Mouse (Mus musculus): ENCODE results near the gene Tex21. TPM values are rescaled to one million over a fixed set of nuclear protein-coding genes. Genes with fewer than 3 reads are reported as not detected.
"Not testable (repeated sequence)": the region's sequence is repeated elsewhere in the genome, so short reads cannot be mapped to it uniquely, and the experiment has no call there.

Tex21 gene
- total RNA-seq, 2 experiments from 2014 or later: not detected

DNA sequence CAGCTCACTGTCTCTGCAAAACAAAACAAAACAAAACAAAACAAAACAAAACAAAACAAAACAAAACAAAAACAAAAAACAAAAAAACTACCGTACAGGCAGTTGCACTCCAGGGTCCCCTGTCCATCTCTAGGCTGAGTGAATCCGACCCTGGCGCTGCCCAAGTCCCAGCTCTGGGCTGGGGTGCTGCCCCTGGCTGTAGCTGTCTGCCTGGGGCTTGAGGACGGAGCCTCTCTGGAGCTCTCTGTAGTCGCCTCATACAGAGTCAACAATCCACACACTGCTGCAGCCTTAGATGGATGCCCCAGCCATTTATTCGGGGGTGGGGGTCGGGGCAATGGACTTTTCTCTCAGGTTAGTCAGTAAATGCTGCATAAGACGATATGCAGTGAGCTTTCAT lies 49.5 kb downstream of the Tex21 start:
- no peak for ATAC-seq (ENCODE audit: poor library complexity, severe bottlenecking)

DNA sequence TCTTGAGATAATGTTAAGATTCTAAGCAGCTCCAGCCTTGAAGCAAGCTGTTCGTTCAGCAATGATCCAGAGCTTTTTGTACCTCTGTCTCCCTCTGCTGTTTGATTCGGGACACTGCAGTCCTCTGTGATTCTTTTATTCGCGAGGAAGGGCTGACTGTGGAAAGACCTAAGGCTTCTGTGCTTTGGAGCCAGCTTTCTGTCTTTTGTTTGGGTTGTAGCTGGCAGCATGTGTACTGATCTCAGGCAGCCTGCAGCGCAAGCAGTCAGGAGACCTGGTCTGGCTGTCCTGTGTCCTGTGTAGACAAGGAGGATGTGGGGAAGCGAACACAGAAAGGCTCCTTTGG lies 49.9 kb downstream of the Tex21 start:
- peak; percentile 84 for ATAC-seq (ENCODE audit: poor library complexity, severe bottlenecking)

DNA sequence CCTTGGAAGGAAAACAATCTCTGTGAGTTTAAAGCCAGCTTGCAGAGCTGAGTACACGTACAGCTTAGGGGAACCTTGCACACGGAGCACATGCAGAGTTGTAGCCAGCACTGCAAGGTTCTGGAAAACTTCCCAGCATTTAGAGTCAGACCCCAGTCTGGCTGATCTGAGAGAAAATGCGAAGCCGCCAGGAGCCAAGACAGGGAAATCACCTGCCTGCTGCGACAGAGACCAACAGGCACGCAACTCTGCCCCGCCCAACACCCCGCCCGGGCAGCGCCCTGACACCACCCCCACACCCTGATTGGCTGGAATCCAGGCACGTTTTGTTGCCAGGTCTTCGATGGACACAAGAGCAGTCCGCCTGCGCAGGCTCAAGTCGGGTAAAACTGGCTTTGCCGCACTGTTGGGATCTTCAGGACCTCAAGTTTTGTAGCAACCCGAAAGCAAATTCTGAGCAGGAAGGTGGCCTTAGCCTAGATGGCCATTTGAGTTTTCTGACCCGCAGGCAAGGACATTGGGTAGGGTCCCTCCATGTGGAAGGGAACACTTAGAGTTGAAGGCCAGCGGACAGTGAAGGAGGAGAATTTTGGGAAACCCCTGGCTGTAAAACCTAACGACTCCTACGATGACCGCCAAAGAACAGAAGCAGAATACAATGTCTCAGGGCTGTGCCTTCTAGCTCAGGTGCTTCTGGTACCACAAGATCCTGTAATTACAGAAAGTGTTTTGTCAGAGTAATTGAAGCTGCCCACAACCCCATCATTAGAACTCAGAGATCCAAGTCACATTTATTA lies 50.4 kb downstream of the Tex21 start:
- peak; percentile 92 for ATAC-seq (ENCODE audit: poor library complexity, severe bottlenecking)

DNA sequence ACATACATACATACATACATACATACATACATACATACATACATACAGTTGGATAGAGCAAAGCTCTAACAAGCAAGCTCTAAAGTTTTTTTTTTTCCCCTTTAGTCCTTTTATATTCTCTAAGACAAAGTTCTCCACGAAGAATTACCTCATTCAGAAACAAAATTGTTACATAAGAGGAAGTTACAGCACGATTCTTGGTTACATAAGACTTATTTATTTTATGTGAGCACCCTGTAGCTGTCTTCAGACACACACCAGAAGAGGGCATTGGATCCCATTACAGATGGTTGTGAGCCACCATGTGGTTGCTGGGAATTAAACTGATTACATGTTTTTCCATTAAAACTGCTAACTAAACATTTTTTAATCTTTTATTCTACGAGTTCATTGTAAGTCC lies 52.0 kb downstream of the Tex21 start:
- ATAC-seq (ENCODE audit: poor library complexity, severe bottlenecking): peak; percentile 21; the same call in 1 of the 2 replicates

DNA sequence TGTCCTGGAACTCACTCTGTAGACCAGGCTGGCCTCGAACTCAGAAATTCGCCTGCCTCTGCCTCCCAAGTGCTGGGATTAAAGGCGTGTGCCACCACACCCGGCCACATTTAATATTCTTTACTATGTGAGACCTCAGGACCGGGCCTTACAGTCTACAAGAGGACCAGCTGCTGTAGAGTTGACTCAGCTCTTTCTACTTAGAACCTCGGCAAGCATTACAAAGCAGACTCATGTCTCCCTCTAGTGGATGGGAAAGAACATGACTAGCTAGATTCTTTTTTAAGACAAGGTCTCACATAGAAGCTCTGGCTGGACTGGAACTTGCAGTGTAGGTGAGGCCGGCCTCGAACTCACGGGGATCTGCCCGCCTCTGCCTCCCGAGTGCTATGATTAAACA lies 55.6 kb downstream of the Tex21 start:
- ATAC-seq (ENCODE audit: poor library complexity, severe bottlenecking): peak; percentile 91

DNA sequence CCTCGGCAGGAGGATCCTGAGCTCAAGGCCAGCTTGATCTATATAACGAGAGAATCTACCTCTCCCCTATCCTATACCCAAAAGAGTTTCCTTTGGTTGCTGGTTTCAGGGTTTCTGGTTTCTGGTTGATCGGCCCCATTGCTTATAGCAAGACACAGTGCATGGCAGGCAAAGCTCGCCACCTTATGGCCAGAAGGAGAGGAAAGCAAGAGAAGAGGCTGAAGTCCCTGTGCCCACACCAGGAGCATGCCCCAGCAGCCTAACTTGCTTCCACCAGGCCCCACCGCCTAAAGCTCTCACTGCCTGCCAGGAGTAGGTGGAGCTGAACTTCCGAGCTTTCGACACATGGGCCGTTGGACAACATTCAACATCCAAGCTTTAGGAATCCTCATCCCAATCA lies 58.7 kb downstream of the Tex21 start:
- no peak for ATAC-seq (ENCODE audit: poor library complexity, severe bottlenecking)

DNA sequence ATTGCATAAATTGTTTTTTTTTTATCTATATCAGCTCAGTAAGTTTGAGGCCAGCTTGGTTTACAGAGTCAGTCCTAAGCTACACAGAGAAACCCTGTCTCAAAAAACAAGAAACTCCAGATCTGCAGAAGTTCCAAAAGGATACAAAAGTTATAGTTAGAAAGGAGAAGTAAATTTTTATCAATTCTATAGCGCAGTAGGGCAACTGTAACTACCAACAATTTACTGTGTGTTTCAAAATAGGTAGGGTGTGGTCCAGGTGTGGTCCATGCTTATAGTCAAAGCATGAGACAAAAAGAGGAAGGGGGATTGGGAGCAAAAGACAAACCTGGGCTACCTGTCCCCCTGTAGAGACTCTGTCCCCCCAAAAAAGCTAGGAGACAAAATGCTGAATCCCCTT lies 60.1 kb downstream of the Tex21 start:
- ATAC-seq (ENCODE audit: poor library complexity, severe bottlenecking): no peak

DNA sequence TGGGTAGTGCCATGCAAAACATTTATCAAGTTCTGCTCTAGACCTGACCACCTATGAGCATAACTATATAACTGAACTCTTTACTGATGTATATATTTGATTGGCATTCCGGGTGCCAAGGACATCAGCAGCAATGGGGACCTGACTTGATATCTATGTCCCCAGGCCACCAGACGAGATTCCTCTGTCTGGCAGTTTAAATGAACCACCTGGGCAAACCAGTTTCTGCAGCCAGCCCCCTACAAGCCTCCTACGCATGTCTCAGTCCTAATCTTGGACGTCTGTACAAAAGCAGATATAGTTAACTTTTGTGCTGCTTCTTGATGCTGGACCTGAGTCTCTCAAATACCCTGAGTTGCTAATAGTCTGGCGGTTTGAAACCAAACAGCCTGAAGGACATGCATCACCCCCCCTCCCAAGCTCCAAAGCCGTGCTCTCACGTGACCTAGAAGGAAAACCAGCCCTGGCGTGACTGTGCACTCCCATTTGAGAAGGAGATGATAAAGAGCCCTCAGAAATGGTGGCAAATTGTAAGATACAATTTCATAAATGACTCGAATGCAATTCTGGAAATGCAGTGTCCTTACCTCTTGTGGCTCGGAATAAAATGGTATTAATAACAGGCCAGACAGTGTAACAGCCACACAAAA lies 61.3 kb downstream of the Tex21 start:
- ATAC-seq (ENCODE audit: poor library complexity, severe bottlenecking): no peak

DNA sequence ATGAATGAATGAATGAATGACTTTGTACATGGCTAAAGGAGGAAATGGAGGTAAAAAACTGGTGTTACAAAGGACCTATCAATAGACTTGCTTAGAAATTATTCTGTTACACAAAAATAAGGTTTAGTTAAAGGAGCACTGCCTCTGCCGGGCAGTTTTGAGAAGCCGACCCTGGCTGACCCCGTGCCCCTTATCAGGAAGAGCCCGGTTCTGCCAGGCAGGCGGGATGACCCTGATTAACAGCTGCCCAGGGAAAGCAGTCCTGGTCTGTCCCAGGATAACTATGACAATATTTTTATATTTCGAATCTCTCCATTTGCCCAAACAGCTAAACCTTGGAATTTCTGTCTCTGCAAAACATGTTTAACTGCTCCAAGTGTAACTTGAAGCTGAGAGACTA lies 62.3 kb downstream of the Tex21 start:
- no peak for ATAC-seq (ENCODE audit: poor library complexity, severe bottlenecking)

DNA sequence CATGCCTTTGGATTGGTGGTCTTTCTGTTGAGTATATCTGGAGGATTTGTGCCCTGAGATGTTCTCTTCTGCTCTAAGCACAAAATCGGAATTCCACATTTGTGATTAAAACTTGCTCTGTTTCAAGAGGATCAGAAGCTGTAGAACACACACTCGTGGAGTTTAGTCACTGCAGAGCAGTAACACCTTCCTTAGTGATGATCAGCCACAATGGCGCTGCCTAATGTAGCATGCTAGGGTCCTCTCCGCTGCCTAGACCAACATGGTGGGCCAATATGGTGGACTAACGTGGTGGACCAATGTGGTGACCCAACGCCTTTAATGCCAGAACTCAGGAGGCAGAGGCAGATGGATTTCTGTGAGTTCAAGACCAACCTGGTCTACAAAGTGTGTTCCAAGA lies 63.7 kb downstream of the Tex21 start:
- no peak for ATAC-seq (ENCODE audit: poor library complexity, severe bottlenecking)

DNA sequence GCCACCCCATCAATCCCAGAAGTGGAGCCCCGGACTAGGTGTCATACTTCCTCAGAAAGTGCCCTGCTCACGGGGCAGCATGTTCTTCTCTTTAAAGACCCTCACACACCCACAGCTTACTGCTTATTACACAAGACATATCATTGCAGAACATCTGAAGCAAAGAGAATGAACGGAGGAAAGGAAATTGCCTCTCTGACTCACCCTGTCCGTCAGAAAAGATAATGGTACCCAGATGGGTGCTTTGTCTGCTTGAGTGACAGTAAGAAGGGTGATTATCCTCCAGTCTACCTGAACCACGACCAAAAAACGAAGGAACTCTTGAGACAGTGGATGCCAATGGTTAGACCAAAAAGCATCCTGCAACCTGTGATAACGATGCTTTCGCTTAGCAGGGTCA lies 65.1 kb downstream of the Tex21 start:
- no peak for ATAC-seq (ENCODE audit: poor library complexity, severe bottlenecking)

DNA sequence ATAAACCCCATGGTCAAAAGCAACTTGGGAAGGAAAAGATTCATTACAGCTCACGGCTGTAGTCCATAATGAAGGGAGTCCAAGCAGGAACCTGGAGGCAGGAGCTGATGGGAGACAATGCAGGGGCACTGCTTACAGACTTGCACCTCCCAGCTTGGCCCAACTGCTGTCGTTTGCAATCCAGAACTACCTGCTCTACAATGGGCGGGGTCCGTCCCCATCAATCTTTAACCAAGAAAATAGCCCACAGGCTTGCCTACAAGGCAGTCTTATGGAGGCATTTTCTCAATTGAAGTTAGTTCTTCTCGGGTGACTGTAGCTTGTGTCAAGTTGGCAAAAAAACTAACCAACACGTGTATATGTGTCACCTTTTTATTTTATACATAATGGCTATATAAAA lies 66.1 kb downstream of the Tex21 start:
- no peak for ATAC-seq (ENCODE audit: poor library complexity, severe bottlenecking)

DNA sequence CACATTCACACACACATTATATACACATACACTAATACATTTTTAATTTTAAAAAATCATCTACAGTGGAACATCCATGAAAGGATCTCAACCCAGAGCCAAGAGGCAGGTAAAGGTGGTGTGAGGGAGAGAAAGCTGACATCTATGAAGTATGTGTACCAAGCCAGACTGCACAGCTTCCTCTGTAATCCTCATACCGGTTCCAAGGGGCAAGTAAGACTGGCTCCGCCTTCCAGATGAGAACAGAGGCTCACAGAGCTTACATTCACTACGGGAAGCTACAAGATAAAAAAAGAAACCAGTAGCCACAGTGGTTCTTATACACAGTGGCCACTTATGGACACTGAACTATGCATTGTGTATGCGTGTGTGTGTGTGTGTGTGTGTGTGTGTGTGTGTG lies 67.0 kb downstream of the Tex21 start:
- no peak for ATAC-seq (ENCODE audit: poor library complexity, severe bottlenecking)

DNA sequence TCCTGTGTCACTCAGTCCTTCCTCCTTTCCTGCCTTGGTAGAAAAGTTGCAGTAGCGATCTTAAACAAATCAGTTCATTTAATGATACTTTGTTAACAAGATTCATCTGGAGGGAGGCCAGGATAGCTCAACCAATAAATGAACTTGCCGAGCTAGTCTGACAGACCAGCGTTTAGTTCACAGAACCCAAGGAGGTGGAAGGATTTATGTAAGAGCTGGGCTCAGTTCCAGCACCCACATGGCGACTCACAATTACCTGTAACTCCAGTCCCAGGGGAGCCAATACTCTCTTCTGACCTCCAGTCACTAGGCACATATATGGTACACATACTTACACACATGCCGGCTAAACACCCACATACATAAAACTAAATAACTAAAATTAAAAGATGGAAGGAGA lies 67.5 kb downstream of the Tex21 start:
- no peak for ATAC-seq (ENCODE audit: poor library complexity, severe bottlenecking)

DNA sequence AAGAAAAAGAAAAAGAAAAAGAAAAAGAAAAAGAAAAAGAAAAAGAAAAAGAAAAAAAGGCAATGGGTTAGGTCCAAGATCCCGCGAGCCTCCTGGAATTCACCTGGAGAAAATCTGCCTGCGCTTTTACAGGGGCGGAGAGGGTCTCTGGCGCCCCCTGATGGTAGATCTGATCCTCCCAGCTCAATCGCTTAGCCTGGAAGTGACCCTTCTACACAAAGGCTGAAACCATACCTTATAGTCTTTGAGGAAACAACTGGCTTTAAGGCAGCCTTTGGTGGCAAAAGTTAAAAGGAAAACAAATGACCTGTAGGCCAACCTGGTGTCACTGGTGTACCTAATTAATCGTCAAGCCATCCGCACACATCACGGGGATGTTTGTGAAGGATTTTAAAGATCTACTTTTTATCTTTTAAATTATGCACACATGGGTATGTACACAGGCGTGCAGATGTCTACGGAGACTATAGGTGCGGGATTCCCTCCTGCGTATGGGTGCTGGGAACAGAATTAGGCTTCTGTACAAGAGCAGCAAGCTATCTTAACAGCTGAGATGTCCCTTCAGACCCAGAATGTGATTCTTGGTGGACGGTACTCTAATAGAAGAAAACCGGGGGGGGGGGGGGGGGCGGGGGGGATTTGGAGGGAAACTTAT lies 68.6 kb downstream of the Tex21 start:
- ATAC-seq (ENCODE audit: poor library complexity, severe bottlenecking): peak; percentile 82

DNA sequence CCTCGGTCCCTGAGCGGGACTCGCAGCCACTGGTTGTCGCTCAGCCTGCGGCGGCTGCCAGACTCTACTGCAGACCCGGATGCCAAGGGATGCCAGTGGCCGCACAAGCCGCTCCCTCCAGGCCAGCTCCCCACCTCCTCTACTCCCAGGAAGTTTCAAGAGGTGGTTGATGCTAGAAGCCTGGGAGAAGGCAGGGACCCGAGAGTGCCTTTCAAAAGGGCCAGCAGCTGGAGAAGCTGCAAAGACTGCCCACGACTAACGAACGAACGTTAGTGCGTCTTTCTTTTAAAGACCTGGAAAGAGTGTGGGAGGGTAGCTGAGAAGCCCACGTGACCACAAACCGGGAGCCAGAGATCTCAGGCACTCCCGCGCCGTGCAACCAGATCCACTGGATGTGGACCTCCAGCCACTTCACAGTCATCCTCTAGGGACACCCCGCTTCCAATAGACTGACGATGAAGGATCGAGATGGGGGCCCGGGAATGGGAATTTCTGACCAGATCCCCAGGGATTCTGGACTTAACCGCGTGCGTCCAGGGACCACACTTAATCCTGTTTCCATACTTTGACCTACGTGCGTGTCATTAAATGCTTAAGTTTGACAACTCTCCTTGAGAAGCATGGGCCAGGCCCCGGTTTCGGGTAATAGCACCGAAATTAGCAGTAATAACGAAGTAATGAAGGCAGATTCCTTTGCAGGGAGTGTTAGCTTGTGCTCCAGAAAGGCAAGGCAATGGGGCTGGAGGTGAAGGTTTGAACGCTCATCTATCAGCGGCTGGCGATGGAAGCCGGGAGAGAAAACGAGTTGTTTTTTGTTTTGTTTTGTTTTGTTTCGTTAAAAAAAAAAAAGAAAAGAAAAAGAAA lies 69.3 kb downstream of the Tex21 start, which contains the start of gene Esr2:
Esr2 (minus strand) TSS at position 260 of the 864 bp plus-strand sequence.
- ATAC-seq (ENCODE audit: poor library complexity, severe bottlenecking): peak; percentile 52

DNA sequence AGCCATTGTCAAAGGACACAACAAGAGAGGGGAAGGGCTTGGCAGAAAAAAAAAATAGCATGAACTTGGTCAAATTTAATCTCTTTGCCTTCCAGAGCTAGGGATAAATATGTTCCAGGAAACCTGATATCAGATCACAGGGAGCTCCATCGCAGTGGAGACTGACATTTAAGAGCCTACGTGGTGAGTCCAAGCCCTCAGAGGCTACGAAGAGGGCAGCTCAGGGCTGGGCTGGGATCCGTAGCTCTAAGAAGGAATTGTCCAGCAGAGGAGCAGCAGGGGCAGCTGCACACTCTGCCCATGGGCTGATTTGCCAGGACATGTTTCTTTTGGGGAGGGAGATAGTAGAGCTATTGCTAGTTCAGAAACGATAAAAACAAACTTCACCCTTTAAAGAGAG lies 80.9 kb downstream of the Tex21 start:
- ATAC-seq (ENCODE audit: poor library complexity, severe bottlenecking): no peak

DNA sequence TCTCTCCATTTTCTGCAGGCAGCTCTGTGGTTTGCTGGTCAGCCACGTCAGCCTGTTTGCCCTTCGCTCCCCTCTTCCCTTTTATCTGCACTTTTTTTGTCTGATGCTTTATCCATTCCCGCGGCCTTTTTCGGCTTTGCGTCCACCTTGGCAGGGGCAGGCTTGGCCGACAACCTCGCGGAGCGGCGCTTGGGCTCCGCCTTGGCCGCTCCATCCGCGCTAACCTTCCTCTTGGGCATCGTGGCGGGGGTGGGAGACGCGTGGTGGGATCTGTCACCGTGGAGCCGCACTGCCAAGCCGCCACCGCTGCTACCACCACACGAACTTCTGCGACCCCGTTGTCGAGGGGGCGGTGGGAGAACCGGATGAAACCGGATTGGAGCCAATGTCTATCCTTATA lies 94.2 kb downstream of the Tex21 start:
- ATAC-seq (ENCODE audit: poor library complexity, severe bottlenecking): not testable (repeated sequence)
